Mouse (Mus musculus) spleen, adult 18-20 months (tissue): ENCODE measurements around the gene Ncam1.

Source experiments
- DNase-seq, 2 experiments: peaks; one replicate each; pipeline ENCODE4 v3.0.0; 2022; ENCODE audit warnings: mixed read lengths in 2 of 2

Gene Ncam1

GRCm38 (mm10) chr9:49618699-49619392 lies 179.9 kb downstream of the Ncam1 start:
- no peak for DNase-seq

- DNase-seq: no peak
Observed at GRCm38 (mm10) chr9:49618266-49618665, 180.5 kb downstream of the Ncam1 start.

- DNase-seq: no peak
Observed at GRCm38 (mm10) chr9:49617216-49617615, 181.5 kb downstream of the Ncam1 start.

GRCm38 (mm10) chr9:49612387-49612786 lies 186.3 kb downstream of the Ncam1 start:
- DNase-seq: no peak

- DNase-seq: no peak
Observed at GRCm38 (mm10) chr9:49608191-49608590, 190.5 kb downstream of the Ncam1 start.

- DNase-seq: no peak
Observed at GRCm38 (mm10) chr9:49606717-49607116, 192.0 kb downstream of the Ncam1 start.

GRCm38 (mm10) chr9:49606317-49606716 lies 192.4 kb downstream of the Ncam1 start:
- DNase-seq: no peak

GRCm38 (mm10) chr9:49605791-49606190 lies 192.9 kb downstream of the Ncam1 start:
- DNase-seq: no peak

GRCm38 (mm10) chr9:49605351-49605750 lies 193.4 kb downstream of the Ncam1 start:
- no peak for DNase-seq

GRCm38 (mm10) chr9:49601215-49601614 lies 197.5 kb downstream of the Ncam1 start:
- DNase-seq: no peak

- no peak for DNase-seq
Observed at GRCm38 (mm10) chr9:49595635-49596348, 202.9 kb downstream of the Ncam1 start.

- no peak for DNase-seq
Observed at GRCm38 (mm10) chr9:49594876-49595634, 203.7 kb downstream of the Ncam1 start.

GRCm38 (mm10) chr9:49593951-49594536 lies 204.7 kb downstream of the Ncam1 start:
- no peak for DNase-seq

GRCm38 (mm10) chr9:49592006-49592405 lies 206.7 kb downstream of the Ncam1 start:
- DNase-seq: no peak

- no peak for DNase-seq
Observed at GRCm38 (mm10) chr9:49590261-49590660, 208.5 kb downstream of the Ncam1 start.

- no peak for DNase-seq
Observed at GRCm38 (mm10) chr9:49577136-49577535, 221.6 kb downstream of the Ncam1 start.

GRCm38 (mm10) chr9:49571695-49572510 lies 226.8 kb downstream of the Ncam1 start:
- no peak for DNase-seq

GRCm38 (mm10) chr9:49570731-49571694 lies 227.7 kb downstream of the Ncam1 start:
- DNase-seq: no peak

GRCm38 (mm10) chr9:49570033-49570660 lies 228.6 kb downstream of the Ncam1 start:
- DNase-seq: no peak

GRCm38 (mm10) chr9:49565846-49566245 lies 232.9 kb downstream of the Ncam1 start:
- DNase-seq: no peak

- DNase-seq: no peak
Observed at GRCm38 (mm10) chr9:49558941-49559340, 239.8 kb downstream of the Ncam1 start.
